Mouse (Mus musculus) myocyte (in vitro differentiated cells): Measurements from ENCODE around the gene Trim28. TPM values are rescaled to one million over a fixed set of nuclear protein-coding genes. Genes with fewer than 3 reads are reported as not detected.

ENCODE experiments used
- H3K27me3 ChIP-seq: one replicate; pipeline ENCODE4 v1.6.1; 2011; ENCODE audit not compliant: control insufficient read depth, insufficient read depth, insufficient read length
- H3K36me3 ChIP-seq: one replicate; pipeline ENCODE4 v1.6.1; 2011; ENCODE audit not compliant: control insufficient read depth, insufficient read depth
- H3K4me2 ChIP-seq: one replicate; pipeline ENCODE4 v1.6.1; 2011; ENCODE audit warnings: low read depth, control low read depth
- H3K4me3 ChIP-seq: one replicate; pipeline ENCODE4 v1.5.1; 2011; ENCODE audit warnings: mild to moderate bottlenecking, control low read depth, moderate library complexity
- H3K79me2 ChIP-seq: one replicate; pipeline ENCODE4 v1.6.1; 2011; ENCODE audit not compliant: control insufficient read depth, insufficient read depth
- H3ac ChIP-seq: one replicate; pipeline ENCODE4 v1.6.1; 2011; ENCODE audit not compliant: control insufficient read depth, insufficient read length
- CEBPB ChIP-seq: IDR thresholded peaks from 2 replicates; pipeline ENCODE4 v1.6.1; 2011; ENCODE audit warnings: mild to moderate bottlenecking, moderate library complexity; ENCODE audit not compliant: poor library complexity, insufficient read depth, severe bottlenecking
- E2F4 ChIP-seq: IDR thresholded peaks from one replicate; pipeline ENCODE4 v1.6.1; 2011; ENCODE audit warnings: mild to moderate bottlenecking, control low read depth, moderate library complexity; ENCODE audit not compliant: insufficient read depth
- MAX ChIP-seq: IDR thresholded peaks from one replicate; pipeline ENCODE4 v1.6.1; 2011; ENCODE audit warnings: low read depth, mild to moderate bottlenecking, control low read depth
- MYOD1 ChIP-seq, 3 experiments: IDR thresholded peaks; one replicate each; pipeline ENCODE4 v1.6.1; 2011; ENCODE audit warnings: control low read depth in 2 of 3, low read depth in 2 of 3, mild to moderate bottlenecking in 2 of 3, moderate library complexity in 1 of 3; ENCODE audit not compliant: insufficient read length in 2 of 3, control insufficient read depth in 1 of 3
- MYOG ChIP-seq, 3 experiments: IDR thresholded peaks; one replicate each; pipeline ENCODE4 v1.6.1; 2011; ENCODE audit warnings: control low read depth in 2 of 3, low read depth in 2 of 3, mild to moderate bottlenecking in 2 of 3; ENCODE audit not compliant: insufficient read length in 2 of 3, control insufficient read depth in 1 of 3, insufficient read depth in 1 of 3
- POLR2A ChIP-seq: IDR thresholded peaks from one replicate; pipeline ENCODE4 v1.6.1; 2011; ENCODE audit warnings: low read depth, mild to moderate bottlenecking, control low read depth, moderate library complexity; ENCODE audit not compliant: insufficient read length
- POLR2AphosphoS2 ChIP-seq: IDR thresholded peaks from one replicate; pipeline ENCODE4 v1.6.1; 2011; ENCODE audit warnings: low read depth, control low read depth; ENCODE audit not compliant: insufficient read length
- REST ChIP-seq: IDR thresholded peaks from one replicate; pipeline ENCODE4 v1.6.1; 2011; ENCODE audit warnings: mild to moderate bottlenecking, control low read depth, moderate library complexity; ENCODE audit not compliant: insufficient read depth, insufficient read length
- SRF ChIP-seq: IDR thresholded peaks from one replicate; pipeline ENCODE4 v1.6.1; 2011; ENCODE audit warnings: low read depth; ENCODE audit not compliant: control insufficient read depth, insufficient read length
- TCF12 ChIP-seq: IDR thresholded peaks from one replicate; pipeline ENCODE4 v1.6.1; 2011; ENCODE audit warnings: mild to moderate bottlenecking, control low read depth; ENCODE audit not compliant: poor library complexity, insufficient read depth, severe bottlenecking
- TCF3 ChIP-seq: IDR thresholded peaks from one replicate; pipeline ENCODE4 v1.6.1; 2011; ENCODE audit warnings: low read depth, control low read depth; ENCODE audit not compliant: insufficient read length
- USF1 ChIP-seq: IDR thresholded peaks from one replicate; pipeline ENCODE4 v1.6.1; 2011; ENCODE audit warnings: low read depth, mild to moderate bottlenecking, control low read depth, moderate library complexity
- polyA plus RNA-seq: library from polyadenylated mRNA; unstranded; fragments of >200 nt; fragmentation: generic; extraction: Trizol; gene quantifications from one replicate; pipeline ENCODE4 v1.2.1, GENCODE M21; 2012; ENCODE audit warnings: missing spikeins

The Trim28 gene
- polyA plus RNA-seq, 1 experiment = 252 TPM

GRCm38 (mm10) chr7:13043445-13044253, 44.7 kb downstream of the Trim28 start:
- H3K36me3 ChIP-seq = no peaks in the 10 kb centered on the region
- no peak for TF ChIP-seq MYOG (IDR thresholded peaks at IDR 0.05; ENCODE audit: control insufficient read depth in 1 of 3, insufficient read depth in 1 of 3, insufficient read length in 2 of 3, low read depth in 2 of 3)
- TF ChIP-seq POLR2AphosphoS2 = peak; percentile 44
- no peaks in the 10 kb centered on the region for H3K27me3 ChIP-seq
- H3ac ChIP-seq = no peak overlapping the region
- H3K4me3 ChIP-seq = no peak overlapping the region
- no peak overlapping the region for H3K4me2 ChIP-seq
- H3K79me2 ChIP-seq = no peaks in the 10 kb centered on the region

- H3ac ChIP-seq = no peak overlapping the region
- no peaks in the 10 kb centered on the region for H3K36me3 ChIP-seq
- no peak overlapping the region for H3K4me2 ChIP-seq
- no peak overlapping the region for H3K4me3 ChIP-seq
- no peak for TF ChIP-seq POLR2AphosphoS2
- no peak for TF ChIP-seq TCF12
- TF ChIP-seq TCF3 = no peak
- no peak for TF ChIP-seq MYOD1 (IDR thresholded peaks at IDR 0.05; ENCODE audit: control insufficient read depth in 1 of 3, insufficient read length in 2 of 3, low read depth in 2 of 3)
- no peak for TF ChIP-seq E2F4
- no peak for TF ChIP-seq REST
- no peak for TF ChIP-seq CEBPB
- TF ChIP-seq USF1 = no peak
- no peak for TF ChIP-seq MYOG (IDR thresholded peaks at IDR 0.05; ENCODE audit: control insufficient read depth in 1 of 3, insufficient read depth in 1 of 3, insufficient read length in 2 of 3, low read depth in 2 of 3)
- no peak for TF ChIP-seq POLR2A
- TF ChIP-seq MAX = no peak
- no peak for TF ChIP-seq SRF
- H3K79me2 ChIP-seq = no peaks in the 10 kb centered on the region
- H3K27me3 ChIP-seq = no peaks in the 10 kb centered on the region
Observed at GRCm38 (mm10) chr7:13044254-13044625, 45.3 kb downstream of the Trim28 start.

DNA sequence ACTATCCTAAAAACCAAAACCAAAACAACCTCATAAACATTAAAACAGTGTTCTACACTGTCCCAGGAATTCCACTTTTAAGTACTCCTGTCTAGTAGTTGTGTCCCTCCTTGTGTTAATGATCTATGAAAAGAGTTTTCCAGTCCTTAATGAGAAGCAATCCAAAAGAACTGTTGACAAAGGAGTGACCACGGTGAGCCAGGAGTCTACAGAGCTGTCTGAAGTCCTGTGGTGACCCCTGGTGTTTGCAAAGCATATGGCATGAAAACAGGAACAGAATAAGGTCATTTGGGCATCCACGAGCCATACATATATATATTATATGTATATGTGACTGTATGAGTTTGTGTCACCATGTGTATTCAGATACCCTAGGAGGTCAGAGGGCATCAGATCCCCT, 47.2 kb downstream of the Trim28 start:
- no peak overlapping the region for H3K4me2 ChIP-seq
- H3K27me3 ChIP-seq = no peaks in the 10 kb centered on the region
- no peaks in the 10 kb centered on the region for H3K79me2 ChIP-seq
- no peaks in the 10 kb centered on the region for H3K36me3 ChIP-seq
- H3K4me3 ChIP-seq = no peak overlapping the region
- no peak for TF ChIP-seq REST
- TF ChIP-seq USF1 = no peak
- no peak for TF ChIP-seq TCF12
- no peak overlapping the region for H3ac ChIP-seq

DNA sequence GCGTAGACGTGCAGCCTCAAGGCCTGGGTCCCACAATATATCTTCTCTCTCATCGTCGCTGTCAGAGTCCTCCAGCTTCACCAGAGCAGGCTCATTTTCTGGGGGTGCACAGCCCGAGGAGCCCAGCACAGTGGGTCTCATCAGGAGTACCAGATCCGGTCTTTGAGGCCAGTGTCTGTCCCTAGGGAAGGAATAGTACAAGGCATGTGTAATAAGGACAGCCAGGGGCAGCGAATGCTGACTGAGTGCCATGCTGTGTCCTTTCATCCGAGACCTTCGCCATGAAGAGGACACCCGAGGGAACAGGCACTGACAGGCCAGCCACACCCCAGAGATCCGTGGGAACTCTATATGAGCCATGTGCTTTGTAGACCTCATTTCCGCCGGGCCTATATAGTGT, 54.1 kb downstream of the Trim28 start:
- Histone ChIP-seq H3K36me3 (no peaks in the 10 kb centered on the region), H3K4me3 (no peak overlapping the region), H3K79me2 (no peaks in the 10 kb centered on the region), H3K27me3 (no peaks in the 10 kb centered on the region), H3K4me2 (no peak overlapping the region), H3ac (no peak overlapping the region)
- TF ChIP-seq TCF12 (no peak), SRF (no peak), POLR2AphosphoS2 (no peak), REST (no peak), E2F4 (no peak), MYOG (IDR thresholded peaks at IDR 0.05; ENCODE audit: control insufficient read depth in 1 of 3, insufficient read depth in 1 of 3, insufficient read length in 2 of 3, low read depth in 2 of 3) (no peak), MYOD1 (IDR thresholded peaks at IDR 0.05; ENCODE audit: control insufficient read depth in 1 of 3, insufficient read length in 2 of 3, low read depth in 2 of 3) (no peak), POLR2A (no peak), TCF3 (no peak), MAX (no peak), CEBPB (no peak), USF1 (no peak)

- Histone ChIP-seq H3K79me2 (no peaks in the 10 kb centered on the region), H3ac (peak overlapping the region; percentile 61), H3K4me2 (peak overlapping the region; percentile 90), H3K27me3 (no peaks in the 10 kb centered on the region), H3K36me3 (no peaks in the 10 kb centered on the region), H3K4me3 (peak overlapping the region; percentile 54)
- TF ChIP-seq USF1 (no peak), MYOG (IDR thresholded peaks at IDR 0.05; ENCODE audit: control insufficient read depth in 1 of 3, insufficient read depth in 1 of 3, insufficient read length in 2 of 3, low read depth in 2 of 3) (no peak), SRF (no peak), CEBPB (no peak), POLR2A (no peak), TCF3 (no peak), POLR2AphosphoS2 (no peak), MYOD1 (IDR thresholded peaks at IDR 0.05; ENCODE audit: control insufficient read depth in 1 of 3, insufficient read length in 2 of 3, low read depth in 2 of 3) (no peak), TCF12 (no peak)
Observed at GRCm38 (mm10) chr7:13053501-13053900, 54.6 kb downstream of the Trim28 start.
